Mouse (Mus musculus): ENCODE measurements around the gene Plpp4.

- TF ChIP-seq CTCF (IDR thresholded peaks at IDR 0.05; ENCODE audit: borderline replicate concordance, control insufficient read depth, extremely low read depth, insufficient read depth, low read length, poor library complexity) (no peak), POLR2A (IDR thresholded peaks at IDR 0.05; ENCODE audit: control insufficient read depth, extremely low read depth, insufficient read depth, low read length, poor library complexity) (no peak)
These were observed 665 bp downstream of the Plpp4 start for GRCm38 (mm10) chr7:129257374-129258018.

Measured in thymus, adult 2 months (tissue).